Mouse (Mus musculus) CH12.LX (cell line): ENCODE measurements around the gene Adamts7. TPM values are rescaled to one million over a fixed set of nuclear protein-coding genes. Genes with fewer than 3 reads are reported as not detected.

ENCODE experiments used
- DNase-seq: peaks from one replicate; pipeline ENCODE4 v3.0.0-alpha.2; 2013; ENCODE audit errors: extremely low read depth
- H3K27ac ChIP-seq: 2 replicates; pipeline ENCODE4 v1.5.1; 2012; ENCODE audit warnings: low read depth, mild to moderate bottlenecking, control low read depth, moderate library complexity; ENCODE audit not compliant: insufficient read depth
- H3K27me3 ChIP-seq: replicated peaks from 2 replicates; pipeline ENCODE3; 2012; ENCODE audit warnings: inconsistent platforms
- H3K36me3 ChIP-seq, 2 experiments: replicated peaks in 1 of 2; 2 replicates each; pipeline versions ENCODE3 to v1.6.1; 2012; ENCODE audit warnings: inconsistent platforms in 1 of 2, low read length in 1 of 2, mild to moderate bottlenecking in 1 of 2, mixed read lengths in 1 of 2, moderate library complexity in 1 of 2; ENCODE audit not compliant: control insufficient read depth in 1 of 2, insufficient read depth in 1 of 2
- H3K4me1 ChIP-seq, 2 experiments: 2 replicates each; pipeline ENCODE4 v1.6.1; 2012; ENCODE audit warnings: inconsistent platforms in 1 of 2, moderate library complexity in 1 of 2; ENCODE audit not compliant: insufficient read depth in 2 of 2, control insufficient read depth in 1 of 2
- H3K4me2 ChIP-seq: 2 replicates; pipeline ENCODE4 v1.6.1; 2012; ENCODE audit warnings: low read depth, mild to moderate bottlenecking, control low read depth; ENCODE audit not compliant: poor library complexity, insufficient read depth, severe bottlenecking
- H3K4me3 ChIP-seq, 3 experiments: fragments of 150-350 bp in 1 of 3; sonication (generic) in 1 of 3; replicated peaks in 1 of 3; 2 replicates each; pipeline versions ENCODE3 to v1.5.1; 2011 to 2012; ENCODE audit warnings: low read depth in 2 of 3, low read length in 2 of 3, mild to moderate bottlenecking in 2 of 3, moderate library complexity in 2 of 3, control low read depth in 1 of 3, improper control_type of control experiment in 1 of 3, inconsistent platforms in 1 of 3, mixed read lengths in 1 of 3; ENCODE audit not compliant: poor library complexity in 1 of 3
- H3K79me2 ChIP-seq: replicated peaks from 2 replicates; pipeline ENCODE4 v1.6.1; 2012; ENCODE audit warnings: mild to moderate bottlenecking, moderate library complexity; ENCODE audit not compliant: control insufficient read depth, poor library complexity, insufficient read depth, severe bottlenecking; ENCODE audit errors: extremely low read depth
- H3K9ac ChIP-seq: 2 replicates; pipeline ENCODE4 v1.6.1; 2012; ENCODE audit warnings: low read depth, mild to moderate bottlenecking, control low read depth, moderate library complexity; ENCODE audit not compliant: insufficient read depth
- H3K9me3 ChIP-seq: replicated peaks from 2 replicates; pipeline ENCODE3; 2012; ENCODE audit warnings: low read length, inconsistent platforms, mixed read lengths
- BHLHE40 ChIP-seq: IDR thresholded peaks from 2 replicates; pipeline ENCODE4 v1.6.1; 2011; ENCODE audit warnings: mild to moderate bottlenecking, low read depth, low read length, improper control_type of control experiment
- CHD1 ChIP-seq: IDR thresholded peaks from 2 replicates; pipeline ENCODE4 v1.6.1; 2012; ENCODE audit warnings: low read depth, low read length, improper control_type of control experiment, inconsistent platforms
- CHD2 ChIP-seq: IDR thresholded peaks from 2 replicates; pipeline ENCODE4 v1.6.1; 2011; ENCODE audit warnings: low read length, improper control_type of control experiment
- CTCF ChIP-seq, 2 experiments: IDR thresholded peaks in 1 of 2; conservative IDR thresholded peaks in 1 of 2; 2 replicates each; pipeline ENCODE4 v1.5.1; 2011 to 2012; ENCODE audit warnings: low read depth in 2 of 2, low read length in 2 of 2, improper control_type of control experiment in 1 of 2, inconsistent platforms in 1 of 2, mild to moderate bottlenecking in 1 of 2, moderate library complexity in 1 of 2
- E2F4 ChIP-seq: IDR thresholded peaks from 2 replicates; pipeline ENCODE4 v1.6.1; 2011; ENCODE audit warnings: low read depth, low read length, improper control_type of control experiment; ENCODE audit not compliant: insufficient replicate concordance
- ELF1 ChIP-seq: IDR thresholded peaks from 2 replicates; pipeline ENCODE4 v1.6.1; 2014; ENCODE audit warnings: low read depth, mild to moderate bottlenecking, inconsistent platforms, low read length, improper control_type of control experiment
- EP300 ChIP-seq: IDR thresholded peaks from 2 replicates; pipeline ENCODE4 v1.6.1; 2011; ENCODE audit warnings: low read length, improper control_type of control experiment
- HCFC1 ChIP-seq: IDR thresholded peaks from 2 replicates; pipeline ENCODE4 v1.6.1; 2012; ENCODE audit warnings: low read depth, mild to moderate bottlenecking, inconsistent platforms, low read length, improper control_type of control experiment
- IRF4 ChIP-seq: IDR thresholded peaks from 2 replicates; pipeline ENCODE4 v1.6.1; 2014; ENCODE audit warnings: low read depth, mild to moderate bottlenecking, inconsistent platforms, low read length, improper control_type of control experiment
- JUN ChIP-seq: IDR thresholded peaks from 2 replicates; pipeline ENCODE4 v1.6.1; 2011; ENCODE audit warnings: low read depth, mild to moderate bottlenecking, low read length, improper control_type of control experiment, moderate library complexity; ENCODE audit not compliant: insufficient read depth
- MAFK ChIP-seq: IDR thresholded peaks from 2 replicates; pipeline ENCODE4 v1.6.1; 2011; ENCODE audit warnings: low read length, improper control_type of control experiment; ENCODE audit not compliant: insufficient replicate concordance
- MAX ChIP-seq: IDR thresholded peaks from 2 replicates; pipeline ENCODE4 v1.6.1; 2011; ENCODE audit warnings: low read length, improper control_type of control experiment
- MAZ ChIP-seq: IDR thresholded peaks from 2 replicates; pipeline ENCODE4 v1.6.1; 2012; ENCODE audit warnings: low read depth, mild to moderate bottlenecking, inconsistent platforms, low read length, improper control_type of control experiment, moderate library complexity
- MEF2A ChIP-seq: IDR thresholded peaks from 2 replicates; pipeline ENCODE4 v1.6.1; 2014; ENCODE audit warnings: low read depth, mild to moderate bottlenecking, inconsistent platforms, low read length, improper control_type of control experiment, borderline replicate concordance
- MXI1 ChIP-seq: IDR thresholded peaks from 2 replicates; pipeline ENCODE4 v1.6.1; 2011; ENCODE audit warnings: mild to moderate bottlenecking, low read depth, low read length, improper control_type of control experiment
- MYC ChIP-seq: IDR thresholded peaks from 2 replicates; pipeline ENCODE4 v1.6.1; 2011; ENCODE audit warnings: low read depth, mild to moderate bottlenecking, improper control_type of control experiment, low read length
- NELFE ChIP-seq: IDR thresholded peaks from 2 replicates; pipeline ENCODE4 v1.6.1; 2011; ENCODE audit warnings: low read depth, low read length, improper control_type of control experiment
- NRF1 ChIP-seq: IDR thresholded peaks from 2 replicates; pipeline ENCODE4 v1.6.1; 2014; ENCODE audit warnings: low read depth, mild to moderate bottlenecking, inconsistent platforms, low read length, improper control_type of control experiment, moderate library complexity
- POLR2A ChIP-seq: IDR thresholded peaks from 2 replicates; pipeline ENCODE4 v1.6.1; 2011; ENCODE audit warnings: low read depth, mild to moderate bottlenecking, improper control_type of control experiment, low read length
- RCOR1 ChIP-seq: conservative IDR thresholded peaks from 2 replicates; pipeline ENCODE4 v1.6.1; 2012; ENCODE audit warnings: low read depth, mild to moderate bottlenecking, inconsistent platforms, low read length, improper control_type of control experiment
- SIN3A ChIP-seq: IDR thresholded peaks from 2 replicates; pipeline ENCODE4 v1.6.1; 2012; ENCODE audit warnings: low read length, improper control_type of control experiment, inconsistent platforms
- TBP ChIP-seq: conservative IDR thresholded peaks from 2 replicates; pipeline ENCODE4 v1.6.1; 2011; ENCODE audit warnings: low read depth, low read length, improper control_type of control experiment
- ZC3H11A ChIP-seq: IDR thresholded peaks from 2 replicates; pipeline ENCODE4 v1.6.1; 2012; ENCODE audit warnings: low read depth, mild to moderate bottlenecking, inconsistent platforms, low read length, improper control_type of control experiment
- ZMIZ1 ChIP-seq: IDR thresholded peaks from 2 replicates; pipeline ENCODE4 v1.6.1; 2012; ENCODE audit warnings: low read depth, mild to moderate bottlenecking, inconsistent platforms, low read length, improper control_type of control experiment
- dilution Hi-C: fragments of 300-500 bp; cut with MboI; formaldehyde crosslinking; loops from 2 replicates; pipeline ENCODE4 v1.14.3; 2020; ENCODE audit warnings: low sequenced_read_pairs; ENCODE audit not compliant: extremely low pct_unique_long_range_greater_than_20kb, extremely low pct_ligation_motif_present
- in situ Hi-C: fragments of 300-500 bp; cut with MboI; formaldehyde crosslinking; loops from 3 replicates; pipeline ENCODE4 v1.14.3; 2019; ENCODE audit warnings: low sequenced_read_pairs, low pct_ligation_motif_present, low pct_unique_long_range_greater_than_20kb, mixed read lengths
- polyA plus RNA-seq: library from polyadenylated mRNA; unstranded; fragments of >175 nt; gene quantifications from 2 replicates; pipeline ENCODE4 v1.2.1, GENCODE M21; 2012; ENCODE audit warnings: low read depth; ENCODE audit not compliant: insufficient read length
- total RNA-seq, 2 experiments: library from RNA; depleted of rRNA; stranded (reverse); fragments of 300-350 nt in 1 of 2; fragments of >200 nt in 1 of 2; gene quantifications; 2 replicates each; pipeline ENCODE4 v1.2.3; 2012 to 2014

Gene Adamts7
- total and polyA plus RNA-seq, 3 experiments, result 4.7 to 15.7 (median 9.2) TPM

- dilution Hi-C loops (no loop called here), in situ Hi-C loops (no loop called here)
- Histone ChIP-seq H3K36me3 (no peaks in the 10 kb centered on the region), H3K9me3 (no peaks in the 10 kb centered on the region), H3K9ac (no peak overlapping the region), H3K4me1 (peaks cover 10 to 64% of the 10 kb centered on the region in 2 experiments; a peak in 3 of 4 replicates), H3K4me3 (no peak overlapping the region), H3K79me2 (no peaks in the 10 kb centered on the region), H3K27ac (no peak overlapping the region), H3K27me3 (no peaks in the 10 kb centered on the region), H3K4me2 (no peak overlapping the region)
- no peak for DNase-seq
- no peak for TF ChIP-seq JUN
- TF ChIP-seq BHLHE40, result no peak
- no peak for TF ChIP-seq MAFK
- no peak for TF ChIP-seq RCOR1
- no peak for TF ChIP-seq SIN3A
- no peak for TF ChIP-seq POLR2A
- TF ChIP-seq IRF4, result no peak
- no peak for TF ChIP-seq CHD2
- TF ChIP-seq NRF1, result no peak
- no peak for TF ChIP-seq MEF2A
- TF ChIP-seq HCFC1, result no peak
- TF ChIP-seq NELFE, result no peak
- no peak for TF ChIP-seq CHD1
- TF ChIP-seq MXI1, result no peak
- no peak for TF ChIP-seq MAX
- TF ChIP-seq MYC, result no peak
- no peak for TF ChIP-seq CTCF (conservative IDR thresholded peaks at IDR 0.05 in 1 of 2, IDR thresholded peaks at IDR 0.05 in 1 of 2; ENCODE audit: low read depth in 2 of 2, low read length in 2 of 2)
- TF ChIP-seq, all 38 proteins: peak for 0
Measured at GRCm38 (mm10) chr9:90249036-90249435, 86.2 kb downstream of the Adamts7 start.

- no peak for TF ChIP-seq ZMIZ1
- TF ChIP-seq EP300, result no peak
- no peak for TF ChIP-seq CTCF (conservative IDR thresholded peaks at IDR 0.05 in 1 of 2, IDR thresholded peaks at IDR 0.05 in 1 of 2; ENCODE audit: low read depth in 2 of 2, low read length in 2 of 2)
- TF ChIP-seq E2F4, result no peak
- no peak for TF ChIP-seq MAZ
- TF ChIP-seq POLR2A, result no peak
- TF ChIP-seq TBP, result no peak
- TF ChIP-seq ZC3H11A, result no peak
- TF ChIP-seq ELF1, result no peak
- no peak for TF ChIP-seq MEF2A
- dilution Hi-C loops (no loop called here), in situ Hi-C loops (no loop called here)
- H3K27ac ChIP-seq, result no peak overlapping the region
- no peak overlapping the region for H3K4me3 ChIP-seq
- H3K36me3 ChIP-seq, result no peaks in the 10 kb centered on the region
- no peaks in the 10 kb centered on the region for H3K79me2 ChIP-seq
- DNase-seq, result no peak
- H3K9me3 ChIP-seq, result no peaks in the 10 kb centered on the region
- no peak overlapping the region for H3K9ac ChIP-seq
- H3K4me1 ChIP-seq, result peaks cover 8 to 68% of the 10 kb centered on the region in 2 experiments; a peak in 3 of 4 replicates
- H3K4me2 ChIP-seq, result no peak overlapping the region
- H3K27me3 ChIP-seq, result no peaks in the 10 kb centered on the region
Measured at GRCm38 (mm10) chr9:90250141-90250775, 87.4 kb downstream of the Adamts7 start.
